26 mouse cellular contexts compared by ENCODE assay signal in genomic region chr8:57776723-57777122, GRCm38 (mm10).
DNase-seq lines count a peak whose midpoint lies in the region; ATAC-seq and TF ChIP-seq lines count a peak whose summit lies in the region.
"Had no signal": no experiment of that assay in that cellular context is flagged by ENCODE, and none has a peak within 500 bp of the region (broad histone marks: within the 10 kb centered on the region; RNA-seq: fewer than 3 reads in every experiment).

No protein-coding gene starts in this region.

- peak; percentile 50 for ATAC-seq in intestine, embryonic 15.5 days
- ATAC-seq in kidney, postnatal 0 days (replicated peaks; ENCODE audit: low FRiP score, low read depth): peak; percentile 57; the same call in 1 of the 2 replicates
- no peak; the same call in 1 of the 2 replicates for ATAC-seq in stomach, embryonic 15.5 days (ENCODE audit: insufficient read depth, low FRiP score, low read depth)
- ATAC-seq in liver, postnatal 0 days: no peak
- ATAC-seq in granulocyte monocyte progenitor cell, adult 5-6 weeks (replicated peaks; ENCODE audit: poor library complexity, severe bottlenecking): no peak
- ATAC-seq: hindbrain, embryonic 16.5 days had no signal

- H3K27ac ChIP-seq in intestine, embryonic 15.5 days: no peak overlapping the region
- peak overlapping the region; percentile 50 for H3K27ac ChIP-seq in kidney, postnatal 0 days
- H3K27ac ChIP-seq in stomach, embryonic 15.5 days: peak overlapping the region; percentile 2; the same call in 1 of the 2 replicates
- H3K27ac ChIP-seq in liver, postnatal 0 days (ENCODE audit: low read depth): no peak overlapping the region
- H3K27ac ChIP-seq in cerebellum, adult 2 months (ENCODE audit: insufficient read depth, low read length): no peak overlapping the region
- H3K27ac ChIP-seq: embryonic facial prominence, embryonic 15.5 days; forebrain, embryonic 10.5 days; heart, embryonic 13.5 days; limb, embryonic 13.5 days; liver, embryonic 13.5 days; lung, embryonic 15.5 days; midbrain, embryonic 12.5 days; neural tube, embryonic 12.5 days had no signal

- no peaks in the 10 kb centered on the region for H3K36me3 ChIP-seq in intestine, embryonic 15.5 days
- H3K36me3 ChIP-seq in kidney, postnatal 0 days (ENCODE audit: insufficient read depth, low read length): no peaks in the 10 kb centered on the region
- H3K36me3 ChIP-seq in stomach, embryonic 15.5 days: no peaks in the 10 kb centered on the region
- H3K36me3 ChIP-seq in liver, postnatal 0 days (replicated peaks; ENCODE audit: insufficient read depth, low read length): no peaks in the 10 kb centered on the region
- H3K36me3 ChIP-seq: embryonic facial prominence, embryonic 15.5 days; forebrain, embryonic 10.5 days; heart, embryonic 13.5 days; limb, embryonic 13.5 days; liver, embryonic 13.5 days; lung, embryonic 15.5 days; midbrain, embryonic 12.5 days; neural tube, embryonic 12.5 days had no signal

- H3K4me2 ChIP-seq in intestine, embryonic 15.5 days (replicated peaks): no peak overlapping the region
- H3K4me2 ChIP-seq in kidney, postnatal 0 days (ENCODE audit: low read length): no peak overlapping the region
- H3K4me2 ChIP-seq in stomach, embryonic 15.5 days: no peak overlapping the region
- no peak overlapping the region for H3K4me2 ChIP-seq in liver, postnatal 0 days (ENCODE audit: low read depth, low read length)
- H3K4me2 ChIP-seq: embryonic facial prominence, embryonic 15.5 days; heart, embryonic 13.5 days; limb, embryonic 13.5 days; liver, embryonic 13.5 days; lung, embryonic 15.5 days; midbrain, embryonic 12.5 days; neural tube, embryonic 12.5 days had no signal

- no peak for TF ChIP-seq POLR2A in cerebellum, adult 2 months (IDR thresholded peaks at IDR 0.05; ENCODE audit: borderline replicate concordance, insufficient read depth, low read length)

- TF ChIP-seq EP300 in liver, postnatal 0 days (IDR thresholded peaks at IDR 0.05; ENCODE audit: low read depth): no peak

- WGBS in intestine, embryonic 15.5 days: 46% methylated on average over 7 of the region's 7 CpGs
- 19% methylated on average over 7 of the region's 7 CpGs for WGBS in kidney, postnatal 0 days
- 37% methylated on average over 7 of the region's 7 CpGs for WGBS in stomach, embryonic 15.5 days
- 52% methylated on average over 7 of the region's 7 CpGs for WGBS in liver, postnatal 0 days (ENCODE audit: insufficient replicate concordance)
- 53% methylated on average over 7 of the region's 7 CpGs for WGBS in cerebellum, adult 2 months

- DNase-seq in kidney, adult 18-20 months: peak; percentile 36
- peak; percentile 33 for DNase-seq in kidney, postnatal 0 days (ENCODE audit: low spot score)
- no peak for DNase-seq in liver, postnatal 0 days
- no peak for DNase-seq in cerebellum, adult 2 months
- DNase-seq: adrenal gland, adult 2 months; B cell, adult 2 months; cerebellum, adult 9-10 months; gastrocnemius, postnatal 10 days; heart, adult 18-20 months; heart, postnatal 36 days; layer of hippocampus, postnatal 36 days; liver, embryonic 13.5 days; right cerebral cortex, adult 18-20 months; spleen, adult 18-20 months; thymus, adult 2 months had no signal

- no peaks in the 10 kb centered on the region for H3K9me3 ChIP-seq in intestine, embryonic 15.5 days
- H3K9me3 ChIP-seq in kidney, postnatal 0 days (replicated peaks; ENCODE audit: low read length): no peaks in the 10 kb centered on the region
- no peaks in the 10 kb centered on the region for H3K9me3 ChIP-seq in stomach, embryonic 15.5 days
- H3K9me3 ChIP-seq in liver, postnatal 0 days (ENCODE audit: low read length): no peaks in the 10 kb centered on the region
- H3K9me3 ChIP-seq: embryonic facial prominence, embryonic 15.5 days; forebrain, embryonic 10.5 days; heart, embryonic 13.5 days; limb, embryonic 13.5 days; liver, embryonic 13.5 days; lung, embryonic 15.5 days; midbrain, embryonic 12.5 days; neural tube, embryonic 12.5 days had no signal

- H3K4me1 ChIP-seq in intestine, embryonic 15.5 days (replicated peaks): no peaks in the 10 kb centered on the region
- peaks cover 9% of the 10 kb centered on the region; the same call in 1 of the 2 replicates for H3K4me1 ChIP-seq in kidney, postnatal 0 days (replicated peaks; ENCODE audit: insufficient read depth, low read length)
- 0 out of 2 replicates have a peak, but pooled peaks cover 5% of the 10 kb centered on the region for H3K4me1 ChIP-seq in stomach, embryonic 15.5 days
- no peaks in the 10 kb centered on the region for H3K4me1 ChIP-seq in liver, postnatal 0 days (ENCODE audit: insufficient read depth)
- H3K4me1 ChIP-seq in cerebellum, adult 2 months (ENCODE audit: control insufficient read depth, insufficient read depth, low read length): no peaks in the 10 kb centered on the region
- H3K4me1 ChIP-seq: embryonic facial prominence, embryonic 15.5 days; liver, embryonic 13.5 days; lung, embryonic 15.5 days; midbrain, embryonic 12.5 days had no signal

- H3K27me3 ChIP-seq in intestine, embryonic 15.5 days (replicated peaks): no peaks in the 10 kb centered on the region
- H3K27me3 ChIP-seq in kidney, postnatal 0 days (ENCODE audit: insufficient read depth, low read length): no peaks in the 10 kb centered on the region
- H3K27me3 ChIP-seq in stomach, embryonic 15.5 days (replicated peaks): no peaks in the 10 kb centered on the region
- no peaks in the 10 kb centered on the region for H3K27me3 ChIP-seq in liver, postnatal 0 days (ENCODE audit: insufficient read depth, low read length)
- no peaks in the 10 kb centered on the region for H3K27me3 ChIP-seq in cerebellum, adult 2 months (ENCODE audit: control insufficient read depth, insufficient read depth, low read length)
- H3K27me3 ChIP-seq: embryonic facial prominence, embryonic 15.5 days; heart, embryonic 13.5 days; liver, embryonic 13.5 days; lung, embryonic 15.5 days; neural tube, embryonic 12.5 days had no signal

- H3K9ac ChIP-seq in intestine, embryonic 15.5 days: no peak overlapping the region
- H3K9ac ChIP-seq in kidney, postnatal 0 days (ENCODE audit: low read depth, low read length): no peak overlapping the region
- H3K9ac ChIP-seq in stomach, embryonic 15.5 days: no peak overlapping the region
- no peak overlapping the region for H3K9ac ChIP-seq in liver, postnatal 0 days (replicated peaks)
- H3K9ac ChIP-seq: embryonic facial prominence, embryonic 15.5 days; heart, embryonic 13.5 days; limb, embryonic 13.5 days; liver, embryonic 13.5 days; lung, embryonic 15.5 days; midbrain, embryonic 12.5 days; neural tube, embryonic 12.5 days had no signal

- H3K4me3 ChIP-seq in intestine, embryonic 15.5 days (replicated peaks): no peak overlapping the region
- H3K4me3 ChIP-seq in kidney, postnatal 0 days (replicated peaks; ENCODE audit: low read depth, low read length): no peak overlapping the region
- H3K4me3 ChIP-seq in stomach, embryonic 15.5 days (replicated peaks): no peak overlapping the region
- H3K4me3 ChIP-seq in liver, postnatal 0 days (ENCODE audit: low read depth, low read length): no peak overlapping the region
- H3K4me3 ChIP-seq in cerebellum, adult 2 months (replicated peaks; ENCODE audit: insufficient read depth, low read depth, low read length): no peak overlapping the region
- H3K4me3 ChIP-seq: embryonic facial prominence, embryonic 15.5 days; forebrain, embryonic 10.5 days; heart, embryonic 13.5 days; limb, embryonic 13.5 days; liver, embryonic 13.5 days; lung, embryonic 15.5 days; midbrain, embryonic 12.5 days; neural tube, embryonic 12.5 days had no signal

- TF ChIP-seq CTCF in kidney, postnatal 0 days (IDR thresholded peaks at IDR 0.05; ENCODE audit: low read depth): no peak
- no peak for TF ChIP-seq CTCF in liver, postnatal 0 days (IDR thresholded peaks at IDR 0.05; ENCODE audit: low read depth)
- no peak for TF ChIP-seq CTCF in cerebellum, adult 2 months (IDR thresholded peaks at IDR 0.05; ENCODE audit: borderline replicate concordance, insufficient read depth, low read depth, low read length)

Comparison
In these comparisons a context has a peak if more than half of its experiments do, and no peak if none do; other contexts are left out.
1. ATAC-seq: peak in intestine, embryonic 15.5 days (single experiment) and kidney, postnatal 0 days (single experiment); none in stomach, embryonic 15.5 days (single experiment), liver, postnatal 0 days (single experiment) and granulocyte monocyte progenitor cell, adult 5-6 weeks (single experiment).
2. H3K27ac ChIP-seq: peak in kidney, postnatal 0 days (single experiment) and stomach, embryonic 15.5 days (single experiment); none in intestine, embryonic 15.5 days (single experiment), liver, postnatal 0 days (single experiment) and cerebellum, adult 2 months (single experiment).
3. DNase-seq: peak in kidney, adult 18-20 months (single experiment) and kidney, postnatal 0 days (single experiment); none in liver, postnatal 0 days (single experiment) and cerebellum, adult 2 months (0 of 2).